20 mouse cellular contexts compared by ENCODE assay signal in the genomic region with DNA sequence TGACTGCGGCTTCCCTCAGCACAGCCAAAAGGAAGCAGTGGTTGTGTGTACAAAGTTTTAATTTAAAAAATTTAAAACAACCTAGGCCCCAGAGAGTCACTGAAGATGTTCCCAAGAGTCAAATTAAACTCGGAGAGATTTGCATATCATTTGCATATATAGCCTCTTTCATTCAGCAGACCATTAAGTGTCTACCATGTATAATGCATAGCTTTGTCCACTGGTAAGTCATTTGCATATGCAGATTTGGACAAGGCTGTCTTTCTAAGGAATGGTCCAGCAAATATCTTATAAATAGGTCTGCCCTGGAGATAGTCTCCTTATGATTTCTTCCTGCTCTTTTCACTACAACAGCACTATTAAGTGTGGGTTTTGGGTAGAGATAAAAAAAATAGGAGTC.
A peak's percentile ranks its signal among the peaks of the same experiment; 100 is the strongest.
DNase-seq lines count a peak whose midpoint lies in the region; ATAC-seq and TF ChIP-seq lines count a peak whose summit lies in the region.
"Had no signal": no experiment of that assay in that cellular context is flagged by ENCODE, and none has a peak within 500 bp of the region (broad histone marks: within the 10 kb centered on the region; RNA-seq: fewer than 3 reads in every experiment).

No protein-coding gene starts in this region.

- H3K36me3 ChIP-seq in hindbrain, embryonic 11.5 days (ENCODE audit: control insufficient read depth, insufficient read depth, low read length) = no peaks in the 10 kb centered on the region
- H3K36me3 ChIP-seq in hindbrain, embryonic 10.5 days = no peaks in the 10 kb centered on the region; the same call in 1 of the 2 replicates
- no peaks in the 10 kb centered on the region for H3K36me3 ChIP-seq in hindbrain, embryonic 15.5 days
- H3K36me3 ChIP-seq in midbrain, embryonic 15.5 days (replicated peaks) = no peaks in the 10 kb centered on the region
- no peaks in the 10 kb centered on the region for H3K36me3 ChIP-seq in thymus, adult 2 months (ENCODE audit: control insufficient read depth, insufficient read depth, low read length)
- H3K36me3 ChIP-seq: embryonic facial prominence, embryonic 10.5 days; limb, embryonic 10.5 days; stomach, embryonic 15.5 days had no signal

- DNase-seq in hindbrain, embryonic 11.5 days (ENCODE audit: low spot score) = no peak
- no peak for DNase-seq in hindbrain, embryonic 10.5 days (ENCODE audit: low spot score)
- no peak for DNase-seq in urinary bladder, adult 18-20 months (ENCODE audit: low spot score in 2 of 2)
- no peak for DNase-seq in spleen, postnatal 4 days (ENCODE audit: low spot score in 2 of 2)
- DNase-seq in lung, postnatal 10 days = no peak
- DNase-seq in thymus, adult 2 months = no peak
- DNase-seq: adrenal gland, adult 8-10 months; cerebellum, adult 11 months; cerebellum, postnatal 36 days; heart, postnatal 14 days; lung, adult 2 months; lung, postnatal 4 days; thymus, postnatal 14 days had no signal

- WGBS in hindbrain, embryonic 11.5 days = 61% methylated on average over 2 of the region's 2 CpGs
- 74% methylated on average over 2 of the region's 2 CpGs for whole genome bisulfite sequencing in hindbrain, embryonic 10.5 days
- 29% methylated on average over 2 of the region's 2 CpGs for WGBS in hindbrain, embryonic 15.5 days
- WGBS in midbrain, embryonic 15.5 days = 42% methylated on average over 2 of the region's 2 CpGs
- WGBS in thymus, adult 2 months = 97% methylated on average over 2 of the region's 2 CpGs

- H3K4me2 ChIP-seq in hindbrain, embryonic 11.5 days (replicated peaks; ENCODE audit: low read depth, low read length) = no peak overlapping the region
- H3K4me2 ChIP-seq in hindbrain, embryonic 15.5 days = no peak overlapping the region
- H3K4me2 ChIP-seq in midbrain, embryonic 15.5 days = no peak overlapping the region
- H3K4me2 ChIP-seq: heart, embryonic 11.5 days; liver, embryonic 11.5 days; stomach, embryonic 15.5 days had no signal

- no peak overlapping the region for H3K4me3 ChIP-seq in hindbrain, embryonic 11.5 days (ENCODE audit: low read depth, low read length)
- H3K4me3 ChIP-seq in hindbrain, embryonic 10.5 days = no peak overlapping the region
- H3K4me3 ChIP-seq in hindbrain, embryonic 15.5 days = no peak overlapping the region
- no peak overlapping the region for H3K4me3 ChIP-seq in midbrain, embryonic 15.5 days
- H3K4me3 ChIP-seq in thymus, adult 2 months (ENCODE audit: control insufficient read depth, insufficient read depth, low read length) = no peak overlapping the region
- H3K4me3 ChIP-seq: embryonic facial prominence, embryonic 10.5 days; limb, embryonic 10.5 days; stomach, embryonic 15.5 days had no signal

- no peak for TF ChIP-seq CTCF in thymus, adult 2 months (IDR thresholded peaks at IDR 0.05; ENCODE audit: borderline replicate concordance, control insufficient read depth, extremely low read depth, insufficient read depth, low read length, poor library complexity)

- H3K9ac ChIP-seq in hindbrain, embryonic 11.5 days (ENCODE audit: low read depth, low read length) = no peak overlapping the region
- no peak overlapping the region for H3K9ac ChIP-seq in hindbrain, embryonic 15.5 days
- no peak overlapping the region for H3K9ac ChIP-seq in midbrain, embryonic 15.5 days
- H3K9ac ChIP-seq: stomach, embryonic 15.5 days had no signal

- H3K4me1 ChIP-seq in hindbrain, embryonic 11.5 days (replicated peaks; ENCODE audit: control insufficient read depth, insufficient read depth, low read length) = peaks cover 3% of the 10 kb centered on the region; the same call in 1 of the 2 replicates
- H3K4me1 ChIP-seq in hindbrain, embryonic 10.5 days (replicated peaks) = peaks cover 26% of the 10 kb centered on the region
- H3K4me1 ChIP-seq in hindbrain, embryonic 15.5 days (replicated peaks) = peaks cover 38% of the 10 kb centered on the region
- H3K4me1 ChIP-seq in midbrain, embryonic 15.5 days = peaks cover 24% of the 10 kb centered on the region
- H3K4me1 ChIP-seq in thymus, adult 2 months (replicated peaks; ENCODE audit: control insufficient read depth, insufficient read depth, low read length) = no peaks in the 10 kb centered on the region
- H3K4me1 ChIP-seq: stomach, embryonic 15.5 days had no signal

- H3K27me3 ChIP-seq in hindbrain, embryonic 11.5 days (ENCODE audit: control insufficient read depth, insufficient read depth, low read length) = no peaks in the 10 kb centered on the region
- no peaks in the 10 kb centered on the region for H3K27me3 ChIP-seq in hindbrain, embryonic 10.5 days (ENCODE audit: insufficient read depth, poor library complexity, severe bottlenecking)
- H3K27me3 ChIP-seq in hindbrain, embryonic 15.5 days = no peaks in the 10 kb centered on the region
- no peaks in the 10 kb centered on the region for H3K27me3 ChIP-seq in midbrain, embryonic 15.5 days (replicated peaks)
- H3K27me3 ChIP-seq in thymus, adult 2 months (ENCODE audit: control insufficient read depth, insufficient read depth, low read length) = no peaks in the 10 kb centered on the region
- H3K27me3 ChIP-seq: stomach, embryonic 15.5 days had no signal

- TF ChIP-seq POLR2A in thymus, adult 2 months (IDR thresholded peaks at IDR 0.05; ENCODE audit: control insufficient read depth, extremely low read depth, insufficient read depth, low read length, poor library complexity) = no peak

- peak overlapping the region; percentile 43; the same call in 1 of the 2 replicates for H3K27ac ChIP-seq in hindbrain, embryonic 11.5 days (ENCODE audit: low read depth, low read length)
- H3K27ac ChIP-seq in hindbrain, embryonic 10.5 days = no peak overlapping the region
- peak overlapping the region; percentile 67 for H3K27ac ChIP-seq in hindbrain, embryonic 15.5 days (replicated peaks)
- peak overlapping the region; percentile 54 for H3K27ac ChIP-seq in midbrain, embryonic 15.5 days
- H3K27ac ChIP-seq in thymus, adult 2 months (ENCODE audit: control insufficient read depth, insufficient read depth, low read length) = no peak overlapping the region
- H3K27ac ChIP-seq: stomach, embryonic 15.5 days had no signal

- ATAC-seq in hindbrain, embryonic 11.5 days (ENCODE audit: low FRiP score) = peak; percentile 85
- peak; percentile 52; the same call in 1 of the 2 replicates for ATAC-seq in hindbrain, embryonic 15.5 days (ENCODE audit: low FRiP score, low read depth)
- ATAC-seq in midbrain, embryonic 15.5 days (replicated peaks) = peak; percentile 58

- H3K9me3 ChIP-seq in hindbrain, embryonic 11.5 days (ENCODE audit: control insufficient read depth, low read length) = no peaks in the 10 kb centered on the region
- H3K9me3 ChIP-seq in hindbrain, embryonic 10.5 days = no peaks in the 10 kb centered on the region
- no peaks in the 10 kb centered on the region for H3K9me3 ChIP-seq in hindbrain, embryonic 15.5 days
- H3K9me3 ChIP-seq in midbrain, embryonic 15.5 days = no peaks in the 10 kb centered on the region
- H3K9me3 ChIP-seq: embryonic facial prominence, embryonic 10.5 days; limb, embryonic 10.5 days; stomach, embryonic 15.5 days had no signal

Comparison
In these comparisons a context has a peak if more than half of its experiments do, and no peak if none do; other contexts are left out.
1. H3K27ac ChIP-seq: peak in hindbrain, embryonic 11.5 days (single experiment), hindbrain, embryonic 15.5 days (single experiment) and midbrain, embryonic 15.5 days (single experiment); none in hindbrain, embryonic 10.5 days (single experiment) and thymus, adult 2 months (single experiment).
2. Peak in every context shown above with its lines, with median percentiles within 50 percentile points of each other: ATAC-seq.